Mouse (Mus musculus): Measurements from ENCODE around the gene Cdkal1.

Gene Cdkal1

DNA sequence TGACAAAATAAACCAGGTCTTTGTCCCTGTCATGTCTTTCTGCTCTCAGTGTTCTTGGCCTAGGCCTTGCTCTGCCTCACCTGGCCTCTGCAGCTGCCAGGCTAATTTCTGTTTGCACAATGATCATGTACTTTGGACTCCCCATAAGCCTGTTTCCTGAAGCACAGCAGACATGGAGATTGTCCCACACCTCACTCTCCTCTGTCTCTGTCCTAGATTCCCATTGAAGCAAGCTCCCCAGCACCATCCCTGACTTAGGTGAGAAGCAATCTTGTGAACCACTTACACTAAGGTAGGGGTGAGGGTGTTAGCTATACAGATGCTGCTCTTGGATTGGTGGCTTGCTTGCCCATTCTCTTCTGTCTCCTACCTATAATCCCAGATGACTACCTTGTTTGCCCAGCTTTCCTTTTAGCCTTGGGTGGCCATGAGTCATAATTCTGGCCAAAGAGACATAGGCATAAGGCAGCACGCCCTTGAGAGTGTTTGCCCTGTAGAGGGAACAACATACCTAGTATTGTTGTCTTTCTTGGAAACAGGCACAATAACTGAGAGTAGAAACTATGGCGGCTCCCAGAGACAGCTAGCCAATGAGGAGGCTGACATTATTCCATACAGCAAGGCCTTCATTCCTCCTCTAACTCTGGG, 692.5 kb downstream of the Cdkal1 start:
- no peak for DNase-seq

GRCm38 (mm10) chr13:29162444-29162843, 693.0 kb downstream of the Cdkal1 start:
- no peak for DNase-seq

DNA sequence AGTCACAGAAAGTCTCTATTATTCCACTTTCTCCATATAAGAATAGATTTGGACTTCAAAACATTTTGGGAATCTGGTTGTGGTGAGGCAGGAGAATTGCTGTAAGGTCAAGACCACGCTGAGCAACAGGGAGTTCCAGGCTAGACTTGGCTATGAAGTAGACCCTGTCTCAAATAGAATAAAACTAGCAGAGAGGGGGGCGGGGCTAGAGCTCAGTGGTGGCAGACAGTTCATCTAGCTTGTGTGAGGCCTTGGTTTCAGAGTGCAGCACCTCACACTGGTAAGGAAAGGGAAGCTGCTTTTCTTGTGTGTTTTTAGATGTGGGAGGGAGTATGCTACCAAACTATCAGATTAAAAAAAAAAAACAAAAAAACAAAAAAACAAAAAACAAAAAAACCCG, 694.0 kb downstream of the Cdkal1 start:
- DNase-seq, result no peak

- DNase-seq, result no peak
Measured at GRCm38 (mm10) chr13:29156703-29157102, 698.8 kb downstream of the Cdkal1 start.

DNA sequence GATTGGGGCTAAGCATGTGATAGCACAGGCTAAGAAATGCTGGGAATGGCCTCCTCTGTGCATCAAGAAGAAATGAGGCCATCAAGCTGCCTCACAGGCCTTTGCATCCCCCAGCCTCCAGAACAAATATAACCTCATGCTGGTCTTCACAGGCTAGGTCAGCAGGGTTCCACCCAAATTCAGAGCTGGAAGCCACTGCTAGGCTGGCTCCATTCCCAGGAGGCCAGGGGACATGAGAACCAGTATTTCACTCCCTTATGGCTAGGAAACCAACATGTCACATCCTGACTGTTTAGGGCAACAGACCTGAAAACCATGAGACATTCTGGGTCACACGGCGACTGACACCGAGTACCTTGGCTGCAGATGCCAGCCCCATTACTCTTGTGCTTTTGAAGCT, 700.2 kb downstream of the Cdkal1 start:
- no peak for DNase-seq

- DNase-seq, result no peak
Measured at GRCm38 (mm10) chr13:29150120-29150519, 705.4 kb downstream of the Cdkal1 start.

DNA sequence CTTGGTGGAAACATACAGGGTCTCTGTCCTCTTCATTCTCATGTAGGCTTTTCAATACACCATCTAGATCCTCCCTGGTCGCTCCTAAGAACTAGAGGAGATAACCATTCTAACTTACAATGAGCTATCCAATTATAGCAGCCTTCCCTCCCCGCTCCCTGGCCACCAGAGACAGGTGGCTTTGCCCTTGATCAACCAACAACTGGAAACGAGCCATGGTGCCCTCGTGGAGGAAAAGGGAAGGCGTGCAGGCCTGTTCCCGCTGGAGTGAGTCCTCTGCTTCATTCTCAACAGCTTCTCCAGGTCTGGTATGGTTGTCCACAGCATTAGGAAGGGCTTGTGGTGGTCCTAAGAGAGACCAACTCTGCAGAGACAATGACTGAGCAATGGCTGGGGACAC, 706.1 kb downstream of the Cdkal1 start:
- DNase-seq, result no peak

- DNase-seq, result no peak
Measured at GRCm38 (mm10) chr13:29148616-29149015, 706.9 kb downstream of the Cdkal1 start.
